23 mouse cellular contexts compared by ENCODE assay signal in the genomic region with DNA sequence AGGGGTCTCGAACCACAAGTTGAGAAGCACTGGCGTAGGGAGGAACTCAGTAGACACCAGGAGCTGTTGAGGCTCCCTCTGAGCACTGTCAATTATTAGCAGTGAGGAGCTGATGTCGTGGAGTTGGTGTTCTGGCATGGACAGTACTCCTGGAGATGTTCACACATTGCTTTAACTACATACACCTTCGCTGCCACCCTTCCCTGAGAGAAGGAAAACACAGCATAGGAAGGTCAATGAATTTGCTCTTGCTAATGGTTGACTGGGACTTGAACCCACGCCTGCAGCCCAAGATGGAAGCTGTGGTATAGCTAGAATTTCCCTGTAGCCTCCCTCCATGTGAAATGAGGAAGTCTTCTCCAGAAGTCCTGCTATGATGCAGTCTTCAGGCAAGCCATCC. TPM values are rescaled to one million over a fixed set of nuclear protein-coding genes. Genes with fewer than 3 reads are reported as not detected.
DNase-seq lines count a peak whose midpoint lies in the region; ATAC-seq and TF ChIP-seq lines count a peak whose summit lies in the region.
"Had no signal": no experiment of that assay in that cellular context is flagged by ENCODE, and none has a peak within 500 bp of the region (broad histone marks: within the 10 kb centered on the region; RNA-seq: fewer than 3 reads in every experiment).

No protein-coding gene starts in this region.

- no peaks in the 10 kb centered on the region for H3K9me3 ChIP-seq in megakaryocyte, embryonic 14.5 days
- no peaks in the 10 kb centered on the region for H3K9me3 ChIP-seq in hindbrain, embryonic 13.5 days
- H3K9me3 ChIP-seq: embryonic facial prominence, embryonic 10.5 days; embryonic facial prominence, embryonic 12.5 days; forebrain, embryonic 13.5 days; forebrain, embryonic 15.5 days had no signal

- no peak overlapping the region for H3K4me2 ChIP-seq in myocyte (ENCODE audit: low read depth)
- no peak overlapping the region for H3K4me2 ChIP-seq in hindbrain, embryonic 13.5 days
- H3K4me2 ChIP-seq: embryonic facial prominence, embryonic 12.5 days; forebrain, embryonic 13.5 days; forebrain, embryonic 15.5 days had no signal

- no peak overlapping the region for H3K27ac ChIP-seq in hindbrain, embryonic 13.5 days
- H3K27ac ChIP-seq: embryonic facial prominence, embryonic 10.5 days; embryonic facial prominence, embryonic 12.5 days; forebrain, embryonic 13.5 days; forebrain, embryonic 15.5 days had no signal

- H3K79me2 ChIP-seq in myocyte (ENCODE audit: control insufficient read depth, insufficient read depth), result no peaks in the 10 kb centered on the region

- H3K9ac ChIP-seq in hindbrain, embryonic 13.5 days, result no peak overlapping the region
- H3K9ac ChIP-seq: embryonic facial prominence, embryonic 12.5 days; forebrain, embryonic 13.5 days; forebrain, embryonic 15.5 days; forebrain, postnatal 0 days had no signal

- H3K36me3 ChIP-seq in megakaryocyte, embryonic 14.5 days (replicated peaks; ENCODE audit: low read length), result peaks cover 7% of the 10 kb centered on the region
- H3K36me3 ChIP-seq in myocyte (ENCODE audit: control insufficient read depth, insufficient read depth), result peaks cover 23% of the 10 kb centered on the region
- peaks cover 5% of the 10 kb centered on the region for H3K36me3 ChIP-seq in hindbrain, embryonic 13.5 days
- H3K36me3 ChIP-seq: forebrain, embryonic 15.5 days had no signal

- ATAC-seq in megakaryocyte, adult 5-6 weeks (ENCODE audit: poor library complexity, severe bottlenecking), result no peak
- ATAC-seq in common myeloid progenitor, adult 5-6 weeks (replicated peaks; ENCODE audit: low read depth, poor library complexity, severe bottlenecking), result peak; percentile 43
- peak; percentile 27 to 33; a peak in 2 of 4 replicates for ATAC-seq in hematopoietic stem cell, adult 5-6 weeks (replicated peaks in 1 of 2; ENCODE audit: insufficient read depth in 1 of 2, low FRiP score in 2 of 2, low TSS enrichment in 1 of 2, low read depth in 1 of 2, poor library complexity in 2 of 2, severe bottlenecking in 2 of 2)
- no peak for ATAC-seq in hindbrain, embryonic 13.5 days (ENCODE audit: low FRiP score)
- ATAC-seq: activated CD4-positive, CD25-positive, alpha-beta regulatory T cell, adult 4 months; forebrain, embryonic 13.5 days; forebrain, embryonic 15.5 days; forebrain, postnatal 0 days; Patski had no signal

- TF ChIP-seq POLR2A in myocyte (IDR thresholded peaks at IDR 0.05; ENCODE audit: insufficient read length, low read depth), result no peak

- no peaks in the 10 kb centered on the region for H3K27me3 ChIP-seq in megakaryocyte, embryonic 14.5 days (replicated peaks)
- no peaks in the 10 kb centered on the region for H3K27me3 ChIP-seq in myocyte (ENCODE audit: control insufficient read depth, insufficient read depth, insufficient read length)
- no peaks in the 10 kb centered on the region for H3K27me3 ChIP-seq in hindbrain, embryonic 13.5 days
- H3K27me3 ChIP-seq: embryonic facial prominence, embryonic 12.5 days; forebrain, embryonic 13.5 days; forebrain, embryonic 15.5 days; Patski had no signal

- peaks cover 88% of the 10 kb centered on the region for H3K4me1 ChIP-seq in megakaryocyte, embryonic 14.5 days
- peaks cover 13% of the 10 kb centered on the region for H3K4me1 ChIP-seq in hindbrain, embryonic 13.5 days (replicated peaks)
- H3K4me1 ChIP-seq: embryonic facial prominence, embryonic 12.5 days had no signal

- WGBS in hindbrain, embryonic 13.5 days, result 87% methylated on average over 5 of the region's 5 CpGs

- peak overlapping the region; percentile 74 for H3K4me3 ChIP-seq in megakaryocyte, embryonic 14.5 days (replicated peaks)
- H3K4me3 ChIP-seq in myocyte, result no peak overlapping the region
- no peak overlapping the region for H3K4me3 ChIP-seq in hindbrain, embryonic 13.5 days
- H3K4me3 ChIP-seq: embryonic facial prominence, embryonic 10.5 days; embryonic facial prominence, embryonic 12.5 days; forebrain, embryonic 13.5 days; forebrain, embryonic 15.5 days had no signal

- no peak for DNase-seq in spleen, postnatal 36 days (ENCODE audit: low spot score in 2 of 2)
- DNase-seq in layer of hippocampus, postnatal 14 days (ENCODE audit: low spot score in 2 of 2), result no peak
- DNase-seq: adrenal gland, adult 8-10 months; adrenal gland, postnatal 14 days; adrenal gland, postnatal 36 days; cerebellum, adult 11-12 months; cerebellum, adult 2 months; cerebellum, adult 9-10 months; cerebellum, postnatal 10 days; cerebellum, postnatal 25 days; forebrain, postnatal 0 days had no signal

- no peak overlapping the region for H3ac ChIP-seq in myocyte (ENCODE audit: control insufficient read depth, insufficient read length)

TF ChIP-seq in myocyte, 11 proteins besides CTCF, POLR2A, EP300 and RAD21:
- TF ChIP-seq SRF (IDR thresholded peaks at IDR 0.05; ENCODE audit: control insufficient read depth, insufficient read length, low read depth) (no peak), POLR2AphosphoS2 (IDR thresholded peaks at IDR 0.05; ENCODE audit: insufficient read length, low read depth) (peak; percentile 79)

RNA-seq across cellular contexts. Expression of a gene that starts 12.6 kb away (rescaled TPM):
- polyA plus RNA-seq in megakaryocyte, embryonic 14.5 days (2012; ENCODE audit: insufficient read depth, low replicate concordance), result 69.0 and 80.2 TPM in 2 replicates
- total RNA-seq in megakaryocyte, adult 5-6 weeks (2015), result 28.3 and 32.6 TPM in 2 replicates
- total RNA-seq in megakaryocyte, adult 5-6 weeks (2017), result 26.7 and 47.2 TPM in 2 replicates
- total RNA-seq in common myeloid progenitor, adult 5-6 weeks (2017), result 14.9 and 20.2 TPM in 2 replicates
- 26.6 and 44.4 TPM in 2 replicates for total RNA-seq in hematopoietic stem cell, adult 5-6 weeks (2017)
- polyA plus RNA-seq in myocyte (2012; fragmentation: generic; extraction: Trizol), result 34.5 TPM
- polyA plus RNA-seq in hindbrain, embryonic 13.5 days (2015; fragmentation: Nextera tagmentation; extraction: Ambion mirVana), result 19.3 TPM in 2 replicates
- total RNA-seq in layer of hippocampus, postnatal 14 days (2021), result 10 to 100 TPM; 34.3 to 34.4 TPM

RNA-seq across cellular contexts. Expression of a gene that starts 57.9 kb away (rescaled TPM):
- 0.90 and 18.9 TPM in 2 replicates for polyA plus RNA-seq in megakaryocyte, embryonic 14.5 days (2012; ENCODE audit: insufficient read depth, low replicate concordance)
- 112 and 126 TPM in 2 replicates for total RNA-seq in megakaryocyte, adult 5-6 weeks (2015)
- 230 and 245 TPM in 2 replicates for total RNA-seq in megakaryocyte, adult 5-6 weeks (2017)
- total RNA-seq in common myeloid progenitor, adult 5-6 weeks (2017), result 46.0 and 55.3 TPM in 2 replicates
- 62.0 and 69.8 TPM in 2 replicates for total RNA-seq in hematopoietic stem cell, adult 5-6 weeks (2017)
- 722 TPM for polyA plus RNA-seq in myocyte (2012; fragmentation: generic; extraction: Trizol)
- 59.3 and 61.1 TPM in 2 replicates for polyA plus RNA-seq in hindbrain, embryonic 13.5 days (2015; fragmentation: Nextera tagmentation; extraction: Ambion mirVana)
- 10 to 100 TPM; 90.3 to 93.8 TPM for total RNA-seq in layer of hippocampus, postnatal 14 days (2021)

Comparison
In these comparisons a context has a peak if more than half of its experiments do, and no peak if none do; other contexts are left out.
1. ATAC-seq: peak in common myeloid progenitor, adult 5-6 weeks (single experiment) and hematopoietic stem cell, adult 5-6 weeks (2 of 2); none in megakaryocyte, adult 5-6 weeks (single experiment) and hindbrain, embryonic 13.5 days (single experiment).